Comparison of ENCODE assay signal across 9 mouse cellular contexts in genomic region chr8:44998681-44999277, GRCm38 (mm10).
A peak's percentile ranks its signal among the peaks of the same experiment; 100 is the strongest.
DNase-seq lines count a peak whose midpoint lies in the region; ATAC-seq lines count a peak whose summit lies in the region.
"Had no signal": no experiment of that assay in that cellular context is flagged by ENCODE, and none has a peak within 500 bp of the region (broad histone marks: within the 10 kb centered on the region; RNA-seq: fewer than 3 reads in every experiment).

No protein-coding gene starts in this region.

- peaks cover 69% of the 10 kb centered on the region for H3K4me1 ChIP-seq in forebrain, embryonic 13.5 days

- intact Hi-C loops in heart, postnatal 10 days (cut with DNase I), result loop anchor here (10.0 kb wide), 2 partner anchors 194 to 304 kb away; no protein-coding TSS in a partner anchor

- 1% methylated on average over 11 of the region's 11 CpGs for WGBS in forebrain, embryonic 13.5 days

- H3K9ac ChIP-seq in forebrain, embryonic 13.5 days, result no peak overlapping the region

- H3K9me3 ChIP-seq in forebrain, embryonic 13.5 days (replicated peaks), result no peaks in the 10 kb centered on the region

- peak overlapping the region; percentile 20 for H3K4me3 ChIP-seq in forebrain, embryonic 13.5 days
- H3K4me3 ChIP-seq: erythroblast, embryonic 14.5 days had no signal

- no peak for DNase-seq in frontal cortex, postnatal 25 days (ENCODE audit: low spot score in 2 of 2)
- DNase-seq in heart, postnatal 10 days, result peak; percentile 91
- peak; percentile 67 to 70 for DNase-seq in kidney, postnatal 25 days
- DNase-seq in lung, adult 18-20 months, result peak; percentile 43 to 68
- DNase-seq in ovary, postnatal 36 days (ENCODE audit: low spot score), result peak; percentile 45
- no peak for DNase-seq in spleen, postnatal 36 days (ENCODE audit: low spot score in 2 of 2)

- peak overlapping the region; percentile 83 for H3K27ac ChIP-seq in forebrain, embryonic 13.5 days

- no peaks in the 10 kb centered on the region for H3K36me3 ChIP-seq in forebrain, embryonic 13.5 days (ENCODE audit: poor library complexity, severe bottlenecking)

- H3K4me2 ChIP-seq in forebrain, embryonic 13.5 days, result peak overlapping the region; percentile 50

- H3K27me3 ChIP-seq in forebrain, embryonic 13.5 days, result no peaks in the 10 kb centered on the region

- ATAC-seq in frontal cortex, adult (ENCODE audit: low TSS enrichment), result peak; percentile 84
- peak; percentile 93 for ATAC-seq in forebrain, embryonic 13.5 days

Comparison
In these comparisons a context has a peak if more than half of its experiments do, and no peak if none do; other contexts are left out.
1. DNase-seq: peak in heart, postnatal 10 days (2 of 2), kidney, postnatal 25 days (2 of 2), lung, adult 18-20 months (2 of 2) and ovary, postnatal 36 days (single experiment); none in frontal cortex, postnatal 25 days (0 of 2) and spleen, postnatal 36 days (0 of 2).